Comparison of ENCODE assay signal across 10 mouse cellular contexts in genomic region chr11:54093000-54093399, GRCm38 (mm10). TPM values are rescaled to one million over a fixed set of nuclear protein-coding genes. Genes with fewer than 3 reads are reported as not detected.
DNase-seq lines count a peak whose midpoint lies in the region; ATAC-seq and TF ChIP-seq lines count a peak whose summit lies in the region.
"Had no signal": no experiment of that assay in that cellular context is flagged by ENCODE, and none has a peak within 500 bp of the region (broad histone marks: within the 10 kb centered on the region; RNA-seq: fewer than 3 reads in every experiment).

No protein-coding gene starts in this region.

- peak; percentile 90 for TF ChIP-seq CTCF in CH12.LX (conservative IDR thresholded peaks at IDR 0.05 in 1 of 2, IDR thresholded peaks at IDR 0.05 in 1 of 2; ENCODE audit: low read depth in 2 of 2, low read length in 2 of 2)
- peak; percentile 63 for TF ChIP-seq CTCF in bone marrow, adult 2 months (IDR thresholded peaks at IDR 0.05; ENCODE audit: control insufficient read depth, insufficient read depth, low read length)

- peaks cover 6% of the 10 kb centered on the region; the same call in 1 of the 2 replicates for H3K4me1 ChIP-seq in hindbrain, embryonic 10.5 days (replicated peaks)
- no peaks in the 10 kb centered on the region for H3K4me1 ChIP-seq in hindbrain, embryonic 16.5 days (ENCODE audit: control insufficient read depth, insufficient read depth, low read depth, low read length)
- H3K4me1 ChIP-seq in CH12.LX (ENCODE audit: control insufficient read depth in 1 of 2, insufficient read depth in 2 of 2), result peaks cover 19 to 45% of the 10 kb centered on the region in 2 experiments
- H3K4me1 ChIP-seq in bone marrow, adult 2 months (ENCODE audit: control insufficient read depth, insufficient read depth, low read length), result peaks cover 2% of the 10 kb centered on the region; the same call in 1 of the 2 replicates

- peak; percentile 49 for TF ChIP-seq RAD21 in CH12.LX (IDR thresholded peaks at IDR 0.05; ENCODE audit: low read depth, low read length)

- H3K9me3 ChIP-seq in hindbrain, embryonic 10.5 days, result no peaks in the 10 kb centered on the region
- H3K9me3 ChIP-seq in hindbrain, embryonic 16.5 days (ENCODE audit: control insufficient read depth, low read length), result no peaks in the 10 kb centered on the region
- H3K9me3 ChIP-seq in CH12.LX (replicated peaks; ENCODE audit: low read length), result no peaks in the 10 kb centered on the region
- H3K9me3 ChIP-seq: embryonic facial prominence, embryonic 13.5 days; liver, embryonic 13.5 days had no signal

- peak; percentile 48 for DNase-seq in hindbrain, embryonic 10.5 days (ENCODE audit: low spot score)
- peak; percentile 74 for DNase-seq in CH12.LX (ENCODE audit: extremely low read depth)
- DNase-seq in gastrocnemius, postnatal 14 days, result peak; percentile 64
- peak; percentile 68 for DNase-seq in lung, postnatal 25 days (ENCODE audit: low spot score)
- no peak for DNase-seq in right cerebral cortex, postnatal 4 days
- no peak for DNase-seq in left cerebral cortex, adult 18-20 months (ENCODE audit: low spot score in 2 of 2)
- DNase-seq: liver, embryonic 13.5 days had no signal

- 6% methylated on average over 3 of the region's 3 CpGs for WGBS in hindbrain, embryonic 10.5 days
- WGBS in hindbrain, embryonic 16.5 days, result 10% methylated on average over 3 of the region's 3 CpGs
- 10% methylated on average over 3 of the region's 3 CpGs for WGBS in bone marrow, adult 2 months

- no peak for ATAC-seq in hindbrain, embryonic 16.5 days

- intact Hi-C loops in gastrocnemius, postnatal 14 days (cut with DNase I; ENCODE audit: low total_unique reads), result loop anchor here (10.0 kb wide), 1 partner anchor 162 kb away; no protein-coding TSS in a partner anchor

- in situ Hi-C loops in CH12.LX (cut with MboI; ENCODE audit: low pct_ligation_motif_present, low pct_unique_long_range_greater_than_20kb, low sequenced_read_pairs), result no loop called here

- TF ChIP-seq POLR2A in CH12.LX (IDR thresholded peaks at IDR 0.05; ENCODE audit: low read depth, low read length), result no peak
- no peak for TF ChIP-seq POLR2A in bone marrow, adult 2 months (IDR thresholded peaks at IDR 0.05; ENCODE audit: borderline replicate concordance, control insufficient read depth, low read depth, low read length)

- no peaks in the 10 kb centered on the region for H3K79me2 ChIP-seq in CH12.LX (replicated peaks; ENCODE audit: control insufficient read depth, extremely low read depth, insufficient read depth, poor library complexity, severe bottlenecking)

- dilution Hi-C loops in CH12.LX (cut with MboI; ENCODE audit: extremely low pct_ligation_motif_present, extremely low pct_unique_long_range_greater_than_20kb, low sequenced_read_pairs), result no loop called here

- H3K27me3 ChIP-seq in hindbrain, embryonic 10.5 days (ENCODE audit: insufficient read depth, poor library complexity, severe bottlenecking), result peaks cover 2% of the 10 kb centered on the region; the same call in 1 of the 2 replicates
- no peaks in the 10 kb centered on the region for H3K27me3 ChIP-seq in hindbrain, embryonic 16.5 days (replicated peaks; ENCODE audit: control insufficient read depth, insufficient read depth, low read length)
- peaks cover 3% of the 10 kb centered on the region for H3K27me3 ChIP-seq in CH12.LX (replicated peaks)
- H3K27me3 ChIP-seq: embryonic facial prominence, embryonic 13.5 days had no signal

- H3K36me3 ChIP-seq in hindbrain, embryonic 10.5 days, result no peaks in the 10 kb centered on the region
- H3K36me3 ChIP-seq in hindbrain, embryonic 16.5 days (ENCODE audit: control insufficient read depth, insufficient read depth, low read length), result no peaks in the 10 kb centered on the region
- no peaks in the 10 kb centered on the region for H3K36me3 ChIP-seq in CH12.LX (replicated peaks in 1 of 2; ENCODE audit: control insufficient read depth in 1 of 2, insufficient read depth in 1 of 2, low read length in 1 of 2)
- H3K36me3 ChIP-seq: embryonic facial prominence, embryonic 13.5 days; liver, embryonic 13.5 days had no signal

- no peak overlapping the region for H3K4me2 ChIP-seq in hindbrain, embryonic 16.5 days (ENCODE audit: low read length)
- no peak overlapping the region for H3K4me2 ChIP-seq in CH12.LX (ENCODE audit: insufficient read depth, low read depth, poor library complexity, severe bottlenecking)
- H3K4me2 ChIP-seq: embryonic facial prominence, embryonic 13.5 days; liver, embryonic 13.5 days had no signal

- no peak overlapping the region for H3K4me3 ChIP-seq in hindbrain, embryonic 10.5 days
- no peak overlapping the region for H3K4me3 ChIP-seq in hindbrain, embryonic 16.5 days (ENCODE audit: low read length)
- H3K4me3 ChIP-seq in CH12.LX (replicated peaks in 1 of 3; ENCODE audit: low read depth in 2 of 3, low read length in 2 of 3, poor library complexity in 1 of 3), result no peak overlapping the region
- H3K4me3 ChIP-seq in bone marrow, adult 2 months (replicated peaks; ENCODE audit: control insufficient read depth, low read depth, low read length), result no peak overlapping the region
- H3K4me3 ChIP-seq: embryonic facial prominence, embryonic 13.5 days; liver, embryonic 13.5 days had no signal

- no peak for TF ChIP-seq EP300 in CH12.LX (IDR thresholded peaks at IDR 0.05; ENCODE audit: low read length)

- H3K9ac ChIP-seq in hindbrain, embryonic 16.5 days (ENCODE audit: low read depth, low read length), result no peak overlapping the region
- no peak overlapping the region for H3K9ac ChIP-seq in CH12.LX (ENCODE audit: insufficient read depth, low read depth)
- H3K9ac ChIP-seq: embryonic facial prominence, embryonic 13.5 days; liver, embryonic 13.5 days had no signal

- H3K27ac ChIP-seq in hindbrain, embryonic 10.5 days, result no peak overlapping the region; the same call in 1 of the 2 replicates
- H3K27ac ChIP-seq in hindbrain, embryonic 16.5 days (ENCODE audit: low read depth, low read length), result no peak overlapping the region
- no peak overlapping the region for H3K27ac ChIP-seq in CH12.LX (ENCODE audit: insufficient read depth, low read depth)
- no peak overlapping the region for H3K27ac ChIP-seq in bone marrow, adult 2 months (ENCODE audit: control insufficient read depth, insufficient read depth, low read depth, low read length, poor library complexity)
- H3K27ac ChIP-seq: embryonic facial prominence, embryonic 13.5 days; liver, embryonic 13.5 days had no signal

TF ChIP-seq in CH12.LX, 34 proteins besides CTCF, POLR2A, EP300 and RAD21:
- TF ChIP-seq HCFC1 (IDR thresholded peaks at IDR 0.05; ENCODE audit: low read depth, low read length) (no peak), ETS1 (conservative IDR thresholded peaks at IDR 0.05; ENCODE audit: low read depth, low read length) (no peak), SMC3 (IDR thresholded peaks at IDR 0.05; ENCODE audit: low read depth, low read length) (peak; percentile 77), POLR2AphosphoS2 (IDR thresholded peaks at IDR 0.05; ENCODE audit: low read depth, low read length) (no peak), E2F4 (IDR thresholded peaks at IDR 0.05; ENCODE audit: insufficient replicate concordance, low read depth, low read length) (no peak), IRF4 (IDR thresholded peaks at IDR 0.05; ENCODE audit: low read depth, low read length) (peak; percentile 21; the same call in 1 of the 2 replicates)

RNA-seq across cellular contexts. Expression of gene P4ha2, which starts 6.9 kb away (rescaled TPM):
- polyA plus RNA-seq in hindbrain, embryonic 10.5 days (2016; fragmentation: Nextera tagmentation; extraction: Ambion mirVana), result 22.7 and 25.0 TPM in 2 replicates
- polyA plus RNA-seq in hindbrain, embryonic 16.5 days (2015; fragmentation: Nextera tagmentation; extraction: Ambion mirVana), result 12.3 and 15.1 TPM in 2 replicates
- total RNA-seq in CH12.LX (2012; rRNA removed), result 5.0 and 10.0 TPM in 2 replicates
- 7.9 and 10.1 TPM in 2 replicates for total RNA-seq in CH12.LX (2014; rRNA removed)
- 3.6 and 4.2 TPM in 2 replicates for polyA plus RNA-seq in CH12.LX (2012; ENCODE audit: insufficient read length, low read depth)
- 5.1 and 9.4 TPM in 2 replicates for polyA plus RNA-seq in bone marrow, adult 2 months (2011; ENCODE audit: insufficient read depth, insufficient read length, low replicate concordance, missing spikeins)
- total RNA-seq in gastrocnemius, postnatal 14 days (2021), result 10 to 100 TPM; 19.9 to 21.2 TPM
- total RNA-seq in left cerebral cortex, adult 18-20 months (2021), result 10 to 100 TPM; 22.8 to 24.3 TPM

RNA-seq across cellular contexts. Expression of gene Pdlim4, which starts 24.2 kb away (rescaled TPM):
- polyA plus RNA-seq in hindbrain, embryonic 10.5 days (2016; fragmentation: Nextera tagmentation; extraction: Ambion mirVana), result 54.3 and 60.9 TPM in 2 replicates
- 37.4 and 38.4 TPM in 2 replicates for polyA plus RNA-seq in hindbrain, embryonic 16.5 days (2015; fragmentation: Nextera tagmentation; extraction: Ambion mirVana)
- total RNA-seq in CH12.LX (2012; rRNA removed) (not detected in 2 replicates), CH12.LX (2014; rRNA removed) (not detected in 2 replicates)
- polyA plus RNA-seq in CH12.LX (2012; ENCODE audit: insufficient read length, low read depth), result not detected in 2 replicates
- polyA plus RNA-seq in bone marrow, adult 2 months (2011; ENCODE audit: insufficient read depth, insufficient read length, low replicate concordance, missing spikeins), result 3.7 and 3.8 TPM in 2 replicates
- 10 to 100 TPM; 15.6 to 18.8 TPM for total RNA-seq in gastrocnemius, postnatal 14 days (2021)
- total RNA-seq in left cerebral cortex, adult 18-20 months (2021), result 10 to 100 TPM; 13.5 to 14.5 TPM

Comparison
In these comparisons a context has a peak if more than half of its experiments do, and no peak if none do; other contexts are left out.
1. DNase-seq: peak in hindbrain, embryonic 10.5 days (single experiment), CH12.LX (single experiment), gastrocnemius, postnatal 14 days (single experiment) and lung, postnatal 25 days (single experiment); none in right cerebral cortex, postnatal 4 days (single experiment) and left cerebral cortex, adult 18-20 months (0 of 2).